Mouse (Mus musculus): ENCODE results near the gene Capn9. TPM values are rescaled to one million over a fixed set of nuclear protein-coding genes. Genes with fewer than 3 reads are reported as not detected.

Capn9 gene
- polyA plus RNA-seq, 1 experiment = 0.04 TPM

DNA sequence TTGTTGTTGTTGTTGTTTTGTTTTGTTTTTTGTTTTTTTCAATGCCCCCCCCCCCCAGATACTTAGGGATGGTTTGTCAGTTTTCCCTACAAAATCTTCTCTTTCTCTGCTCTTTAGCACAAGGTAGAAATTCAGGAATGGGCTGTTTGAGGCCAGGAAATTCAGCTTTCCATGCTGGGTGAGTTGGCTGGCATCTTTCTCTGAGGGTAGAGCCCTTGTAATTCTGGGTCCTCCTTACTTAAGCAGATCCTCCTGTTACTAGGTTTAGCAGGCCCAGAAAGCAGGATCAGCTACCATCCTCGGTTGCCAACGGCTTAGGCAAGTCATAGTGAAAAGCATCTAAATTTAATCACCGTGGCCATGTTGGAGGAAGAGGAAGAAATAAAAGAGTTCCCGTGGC is 55.0 kb downstream of the Capn9 start:
- H3K4me1 ChIP-seq (ENCODE audit: control insufficient read depth, insufficient read depth, low read length) = peaks cover 9% of the 10 kb centered on the region
- no peak for TF ChIP-seq POLR2A (IDR thresholded peaks at IDR 0.05; ENCODE audit: extremely low read depth, insufficient read depth, low read length)
- TF ChIP-seq CTCF (IDR thresholded peaks at IDR 0.05; ENCODE audit: extremely low read depth, insufficient read depth, low read length) = no peak
- H3K4me3 ChIP-seq (ENCODE audit: insufficient read depth, low read length) = no peak overlapping the region
- no peak overlapping the region for H3K27ac ChIP-seq (ENCODE audit: insufficient read depth, low read length)

- Histone ChIP-seq H3K27ac (ENCODE audit: insufficient read depth, low read length) (peak overlapping the region; percentile 31; the same call in 1 of the 2 replicates), H3K4me1 (ENCODE audit: control insufficient read depth, insufficient read depth, low read length) (peaks cover 9% of the 10 kb centered on the region), H3K4me3 (ENCODE audit: insufficient read depth, low read length) (no peak overlapping the region)
- TF ChIP-seq POLR2A (IDR thresholded peaks at IDR 0.05; ENCODE audit: extremely low read depth, insufficient read depth, low read length) = no peak
- no peak for TF ChIP-seq CTCF (IDR thresholded peaks at IDR 0.05; ENCODE audit: extremely low read depth, insufficient read depth, low read length)
Measured at GRCm38 (mm10) chr8:124631966-124632365, 56.1 kb downstream of the Capn9 start.

- peaks cover 9% of the 10 kb centered on the region for H3K4me1 ChIP-seq (ENCODE audit: control insufficient read depth, insufficient read depth, low read length)
- 0 out of 2 replicates have a peak overlapping the region, but pooled peaks have one; percentile 16 for H3K27ac ChIP-seq (ENCODE audit: insufficient read depth, low read length)
- TF ChIP-seq CTCF (IDR thresholded peaks at IDR 0.05; ENCODE audit: extremely low read depth, insufficient read depth, low read length) (no peak), POLR2A (IDR thresholded peaks at IDR 0.05; ENCODE audit: extremely low read depth, insufficient read depth, low read length) (no peak)
- H3K4me3 ChIP-seq (ENCODE audit: insufficient read depth, low read length) = no peak overlapping the region
Measured at GRCm38 (mm10) chr8:124633001-124633703, 57.2 kb downstream of the Capn9 start.

GRCm38 (mm10) chr8:124634411-124635246 is 58.7 kb downstream of the Capn9 start:
- peaks cover 9% of the 10 kb centered on the region for H3K4me1 ChIP-seq (ENCODE audit: control insufficient read depth, insufficient read depth, low read length)
- H3K27ac ChIP-seq (ENCODE audit: insufficient read depth, low read length) = no peak overlapping the region
- no peak overlapping the region for H3K4me3 ChIP-seq (ENCODE audit: insufficient read depth, low read length)
- no peak for TF ChIP-seq POLR2A (IDR thresholded peaks at IDR 0.05; ENCODE audit: extremely low read depth, insufficient read depth, low read length)
- TF ChIP-seq CTCF (IDR thresholded peaks at IDR 0.05; ENCODE audit: extremely low read depth, insufficient read depth, low read length) = no peak

DNA sequence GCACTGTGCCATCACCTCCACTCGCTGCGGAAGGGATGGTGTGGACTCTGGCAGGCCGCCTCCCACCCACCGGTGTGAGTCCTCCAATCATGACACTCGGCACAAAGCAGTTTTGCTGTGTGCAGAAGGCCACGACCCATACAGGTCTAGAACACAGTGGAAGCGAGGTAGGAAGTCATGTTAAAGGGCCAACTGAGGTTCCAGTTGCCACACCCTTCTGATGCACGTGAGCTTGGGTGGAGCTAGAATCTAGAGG is 59.3 kb downstream of the Capn9 start:
- no peak overlapping the region for H3K4me3 ChIP-seq (ENCODE audit: insufficient read depth, low read length)

DNA sequence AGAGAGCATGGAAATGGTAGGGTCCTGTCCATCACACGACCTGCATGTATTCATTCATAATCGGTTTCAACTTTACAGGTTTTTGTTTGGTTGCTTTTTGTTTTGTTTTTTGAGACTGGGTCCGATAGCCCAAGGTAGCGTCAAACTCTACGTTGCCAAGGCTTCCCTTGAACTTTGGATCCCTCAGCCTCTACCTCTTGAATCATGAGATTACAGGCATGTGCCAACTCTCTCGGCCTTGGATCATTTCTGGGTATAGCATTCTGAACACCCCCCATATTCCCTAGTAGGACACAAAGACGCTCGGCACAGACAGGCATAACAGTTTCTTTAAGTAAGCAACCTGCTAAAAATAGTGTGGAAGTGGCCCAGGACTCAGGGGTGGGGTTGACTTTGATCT is 65.7 kb downstream of the Capn9 start:
- no peak overlapping the region for H3K4me3 ChIP-seq (ENCODE audit: insufficient read depth, low read length)
- TF ChIP-seq POLR2A (IDR thresholded peaks at IDR 0.05; ENCODE audit: extremely low read depth, insufficient read depth, low read length) (no peak), CTCF (IDR thresholded peaks at IDR 0.05; ENCODE audit: extremely low read depth, insufficient read depth, low read length) (no peak)
- peaks cover 8% of the 10 kb centered on the region for H3K4me1 ChIP-seq (ENCODE audit: control insufficient read depth, insufficient read depth, low read length)
- H3K27ac ChIP-seq (ENCODE audit: insufficient read depth, low read length) = no peak overlapping the region

More for the DNA sequence above, 59.3 kb downstream of the Capn9 start:
- Histone ChIP-seq H3K4me1 (ENCODE audit: control insufficient read depth, insufficient read depth, low read length) (peaks cover 9% of the 10 kb centered on the region), H3K27ac (ENCODE audit: insufficient read depth, low read length) (no peak overlapping the region)
- TF ChIP-seq CTCF (IDR thresholded peaks at IDR 0.05; ENCODE audit: extremely low read depth, insufficient read depth, low read length) (no peak), POLR2A (IDR thresholded peaks at IDR 0.05; ENCODE audit: extremely low read depth, insufficient read depth, low read length) (no peak)

- Histone ChIP-seq H3K4me3 (ENCODE audit: insufficient read depth, low read length) (no peak overlapping the region), H3K27ac (ENCODE audit: insufficient read depth, low read length) (peak overlapping the region; percentile 9; the same call in 1 of the 2 replicates)
- TF ChIP-seq POLR2A (IDR thresholded peaks at IDR 0.05; ENCODE audit: extremely low read depth, insufficient read depth, low read length) = no peak
- TF ChIP-seq CTCF (IDR thresholded peaks at IDR 0.05; ENCODE audit: extremely low read depth, insufficient read depth, low read length) = no peak
Measured at GRCm38 (mm10) chr8:124643540-124644339, 67.8 kb downstream of the Capn9 start.

GRCm38 (mm10) chr8:124648311-124648710 is 72.4 kb downstream of the Capn9 start:
- peaks cover 8% of the 10 kb centered on the region for H3K4me1 ChIP-seq (ENCODE audit: control insufficient read depth, insufficient read depth, low read length)
- H3K27ac ChIP-seq (ENCODE audit: insufficient read depth, low read length) = no peak overlapping the region
- TF ChIP-seq POLR2A (IDR thresholded peaks at IDR 0.05; ENCODE audit: extremely low read depth, insufficient read depth, low read length) (no peak), CTCF (IDR thresholded peaks at IDR 0.05; ENCODE audit: extremely low read depth, insufficient read depth, low read length) (no peak)
- H3K4me3 ChIP-seq (ENCODE audit: insufficient read depth, low read length) = no peak overlapping the region

More at GRCm38 (mm10) chr8:124643540-124644339, 67.8 kb downstream of the Capn9 start:
- H3K4me1 ChIP-seq (ENCODE audit: control insufficient read depth, insufficient read depth, low read length) = peaks cover 8% of the 10 kb centered on the region

DNA sequence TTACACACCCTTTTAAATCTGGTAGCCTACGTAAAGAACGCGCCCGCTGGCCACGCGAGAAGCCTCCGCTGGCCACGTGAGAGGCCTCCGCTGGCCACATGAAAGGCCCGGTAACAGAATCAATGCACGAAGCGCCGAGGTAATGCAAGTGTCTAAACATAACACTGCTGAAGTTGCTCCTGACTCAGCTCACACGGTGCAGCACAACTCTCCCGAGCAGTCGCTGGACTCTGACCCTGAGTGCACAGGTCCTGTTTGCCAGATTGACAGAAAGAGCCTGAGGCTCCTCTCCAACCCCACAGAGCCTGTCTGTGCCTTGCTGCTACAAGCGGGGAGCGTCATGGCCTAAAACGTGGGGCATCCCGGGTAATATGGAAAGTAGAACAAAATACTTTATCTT is 75.9 kb downstream of the Capn9 start:
- no peak for TF ChIP-seq CTCF (IDR thresholded peaks at IDR 0.05; ENCODE audit: extremely low read depth, insufficient read depth, low read length)
- no peak for TF ChIP-seq POLR2A (IDR thresholded peaks at IDR 0.05; ENCODE audit: extremely low read depth, insufficient read depth, low read length)
- peaks cover 2% of the 10 kb centered on the region; the same call in 1 of the 2 replicates for H3K4me1 ChIP-seq (ENCODE audit: control insufficient read depth, insufficient read depth, low read length)
- H3K27ac ChIP-seq (ENCODE audit: insufficient read depth, low read length) = no peak overlapping the region
- no peak overlapping the region for H3K4me3 ChIP-seq (ENCODE audit: insufficient read depth, low read length)
